Mouse (Mus musculus) monocyte, adult 5-6 weeks (primary cell): ENCODE measurements around the gene Clcn5. TPM values are rescaled to one million over a fixed set of nuclear protein-coding genes. Genes with fewer than 3 reads are reported as not detected.

ENCODE experiments used
- ATAC-seq: fragments of 153-309, 156-312 bp; replicated peaks from 2 replicates; pipeline ENCODE4 v1.8.0; 2017; ENCODE audit warnings: mild to moderate bottlenecking; ENCODE audit not compliant: low TSS enrichment, insufficient number of reproducible peaks, severe bottlenecking, poor library complexity, low FRiP score
- total RNA-seq: library from RNA; stranded (forward); fragments of 200-1000, 200-491, 200-594 nt; gene quantifications from 3 replicates; pipeline ENCODE4 v1.2.3, GENCODE M21; 2017

Clcn5 gene
- 7.4 to 14.2 TPM (median 8.6 TPM) in 3 replicates for total RNA-seq

GRCm38 (mm10) chrX:7319089-7319721 is at the start of gene Clcn5:
Clcn5 (minus strand) TSS chrX:7319358.
- peak; percentile 97 for ATAC-seq

- no peak for ATAC-seq
These were observed 6.3 kb upstream of the Clcn5 start for GRCm38 (mm10) chrX:7325455-7325854.

GRCm38 (mm10) chrX:7322288-7322687 is 3.1 kb upstream of the Clcn5 start:
- ATAC-seq = 0 out of 2 replicates have a peak, but pooled peaks have one; percentile 60

- ATAC-seq = no peak
These were observed 1.4 kb upstream of the Clcn5 start for GRCm38 (mm10) chrX:7320571-7320970.

GRCm38 (mm10) chrX:7318551-7319025 is 570 bp downstream of the Clcn5 start:
- no peak for ATAC-seq

- no peak for ATAC-seq
These were observed 4.0 kb downstream of the Clcn5 start for GRCm38 (mm10) chrX:7315115-7315514.

GRCm38 (mm10) chrX:7314645-7315044 is 4.5 kb downstream of the Clcn5 start:
- ATAC-seq = no peak

GRCm38 (mm10) chrX:7308242-7308641 is 10.9 kb downstream of the Clcn5 start:
- no peak for ATAC-seq

GRCm38 (mm10) chrX:7306861-7307260 is 12.3 kb downstream of the Clcn5 start:
- no peak for ATAC-seq

GRCm38 (mm10) chrX:7292981-7293380 is 26.2 kb downstream of the Clcn5 start:
- ATAC-seq = no peak

GRCm38 (mm10) chrX:7292151-7292768 is 26.9 kb downstream of the Clcn5 start:
- no peak for ATAC-seq

GRCm38 (mm10) chrX:7288976-7289375 is 30.2 kb downstream of the Clcn5 start:
- no peak for ATAC-seq

GRCm38 (mm10) chrX:7287051-7287734 is 32.0 kb downstream of the Clcn5 start:
- no peak for ATAC-seq

- ATAC-seq = no peak
These were observed 36.5 kb downstream of the Clcn5 start for GRCm38 (mm10) chrX:7282636-7283035.

GRCm38 (mm10) chrX:7279722-7280121 is 39.4 kb downstream of the Clcn5 start:
- ATAC-seq = no peak

GRCm38 (mm10) chrX:7276564-7276963 is 42.6 kb downstream of the Clcn5 start:
- ATAC-seq = no peak

GRCm38 (mm10) chrX:7261149-7261548 is 58.0 kb downstream of the Clcn5 start:
- ATAC-seq = no peak

GRCm38 (mm10) chrX:7260400-7261113 is 58.6 kb downstream of the Clcn5 start:
- ATAC-seq = no peak

- ATAC-seq = no peak
These were observed 59.4 kb downstream of the Clcn5 start for GRCm38 (mm10) chrX:7259718-7260117.
